Mouse (Mus musculus): ENCODE results near the gene Fbxo31. TPM values are rescaled to one million over a fixed set of nuclear protein-coding genes. Genes with fewer than 3 reads are reported as not detected.

The Fbxo31 gene
- total RNA-seq, 2 experiments from 2014 or later, result 9.5 to 28.2 TPM

DNA sequence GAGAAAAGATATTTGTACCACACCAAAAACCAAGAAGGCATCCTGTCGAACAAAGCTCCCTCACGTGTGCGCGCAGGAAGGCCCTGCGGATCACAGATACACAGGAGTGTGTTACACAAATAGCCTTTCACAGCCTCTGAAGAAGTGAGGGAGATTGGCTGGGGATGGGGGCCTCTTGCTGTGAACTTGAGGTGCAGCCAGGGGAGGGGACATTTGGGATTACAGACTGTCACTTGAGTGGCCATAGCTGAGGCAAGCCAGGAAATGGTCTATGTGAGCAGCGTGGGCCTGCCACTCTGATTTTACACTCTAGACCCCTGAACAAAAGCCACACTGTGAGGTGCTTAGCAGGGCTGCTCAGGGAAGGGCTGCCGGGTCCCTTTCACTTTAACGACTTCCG lies 66.9 kb downstream of the Fbxo31 start:
- no peak for ATAC-seq (replicated peaks; ENCODE audit: low FRiP score, low TSS enrichment, poor library complexity, severe bottlenecking)

Other genes starting within 250 kb of the Fbxo31 start
- gene 1700018B08Rik, start 34.5 kb downstream of the Fbxo31 start, total RNA-seq (2014; fragmentation: Nextera tagmentation), result not detected in 2 replicates
- gene 1700018B08Rik, start 34.5 kb downstream of the Fbxo31 start, total RNA-seq (2017), result not detected in 2 replicates
- gene Map1lc3b, start 11.6 kb upstream of the Fbxo31 start, total RNA-seq (2014; fragmentation: Nextera tagmentation), result 59.8 and 72.6 TPM in 2 replicates
- 49.2 and 80.3 TPM in 2 replicates for gene Map1lc3b, start 11.6 kb upstream of the Fbxo31 start, total RNA-seq (2017)
- not detected in 2 replicates for gene Zcchc14, start 74.1 kb upstream of the Fbxo31 start, total RNA-seq (2014; fragmentation: Nextera tagmentation)
- 0.08 TPM in 1 of 2 replicates, not detected in the other for gene Zcchc14, start 74.1 kb upstream of the Fbxo31 start, total RNA-seq (2017)
- not detected in 2 replicates for gene Jph3, start 150.8 kb upstream of the Fbxo31 start, total RNA-seq (2014; fragmentation: Nextera tagmentation)
- 0.04 and 0.14 TPM in 2 replicates for gene Jph3, start 150.8 kb upstream of the Fbxo31 start, total RNA-seq (2017)